Mouse (Mus musculus) ES-CJ7 (cell line): Measurements from ENCODE around the gene Hectd1.

Source experiments
- DNase-seq: peaks from one replicate; pipeline ENCODE4 v3.0.0; 2011; ENCODE audit warnings: low read depth, low spot score

Hectd1 gene

DNA sequence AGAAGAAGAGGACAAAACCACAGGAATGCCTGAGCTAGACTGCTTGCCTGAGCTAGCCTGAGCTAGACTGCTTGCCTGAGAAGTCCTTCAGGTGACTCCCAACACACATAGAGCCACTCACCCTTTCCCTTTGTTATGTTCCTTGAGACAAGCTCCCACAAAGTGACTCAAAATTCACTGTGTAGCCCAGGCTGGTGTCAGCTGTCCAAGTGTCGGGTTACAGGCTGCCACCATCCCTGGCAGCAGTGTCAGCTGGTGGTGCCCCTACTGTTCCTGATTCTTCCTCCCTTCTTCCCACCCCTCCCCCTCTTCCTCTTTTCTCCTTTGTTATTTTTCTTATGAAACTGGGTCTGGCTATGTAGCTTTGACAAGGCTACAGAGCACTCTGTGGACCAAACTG lies 125.5 kb downstream of the Hectd1 start:
- DNase-seq = peak; percentile 56

DNA sequence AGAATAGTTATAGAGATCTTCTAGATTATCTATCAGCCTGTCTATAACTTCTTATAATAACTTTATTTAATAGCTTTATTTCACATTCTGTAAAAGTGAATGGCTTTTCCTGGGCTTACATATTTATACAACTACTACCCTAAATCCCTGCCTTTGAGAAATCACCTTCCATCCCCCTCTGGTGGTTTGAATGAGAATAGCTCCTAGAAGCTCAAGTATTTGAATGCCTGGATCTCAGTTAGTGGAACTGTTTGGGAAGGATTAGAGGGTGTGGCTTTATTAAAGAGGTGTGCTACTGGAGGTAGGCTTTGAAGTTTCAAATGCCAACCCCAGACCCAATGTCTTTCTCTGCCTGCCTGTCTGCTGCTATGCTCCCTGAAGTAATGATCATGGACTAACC lies 127.6 kb downstream of the Hectd1 start:
- DNase-seq = peak; percentile 73

DNA sequence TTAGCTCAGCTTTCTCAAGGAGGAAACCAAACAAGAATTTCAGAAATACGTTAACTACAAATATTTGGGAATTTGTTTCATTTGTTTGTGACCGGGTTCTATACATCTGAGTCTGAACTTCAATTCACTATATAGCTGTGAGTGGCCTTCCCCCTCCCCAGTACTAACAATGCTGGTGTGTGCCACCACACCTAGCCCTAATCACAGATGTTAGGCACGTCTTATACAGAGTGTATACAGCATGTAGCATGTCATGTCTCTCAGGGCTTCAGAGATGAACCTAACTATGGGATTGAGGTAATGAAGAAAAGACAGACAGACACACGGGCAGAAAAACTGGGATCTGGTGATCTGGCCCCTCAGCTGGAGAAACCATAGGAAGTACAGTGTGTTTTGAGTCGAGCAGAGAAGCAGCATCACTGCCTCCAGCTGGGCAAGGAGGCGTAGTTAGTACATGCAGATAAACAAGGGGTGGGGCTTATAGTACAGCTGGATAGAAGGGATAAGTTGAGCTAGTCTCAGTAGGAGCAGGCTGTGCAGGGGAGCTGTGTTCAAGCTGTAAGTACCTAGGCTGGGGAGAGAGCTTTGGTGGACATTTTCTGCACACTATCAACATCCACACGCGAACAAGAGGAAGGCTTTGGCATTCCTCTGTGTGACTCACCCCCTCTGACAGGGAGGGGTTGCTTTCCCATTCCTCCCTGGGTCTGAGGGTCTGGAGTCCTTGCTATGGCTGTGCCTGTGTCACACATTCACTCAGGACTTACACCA lies 129.5 kb downstream of the Hectd1 start:
- DNase-seq = peak; percentile 36

DNA sequence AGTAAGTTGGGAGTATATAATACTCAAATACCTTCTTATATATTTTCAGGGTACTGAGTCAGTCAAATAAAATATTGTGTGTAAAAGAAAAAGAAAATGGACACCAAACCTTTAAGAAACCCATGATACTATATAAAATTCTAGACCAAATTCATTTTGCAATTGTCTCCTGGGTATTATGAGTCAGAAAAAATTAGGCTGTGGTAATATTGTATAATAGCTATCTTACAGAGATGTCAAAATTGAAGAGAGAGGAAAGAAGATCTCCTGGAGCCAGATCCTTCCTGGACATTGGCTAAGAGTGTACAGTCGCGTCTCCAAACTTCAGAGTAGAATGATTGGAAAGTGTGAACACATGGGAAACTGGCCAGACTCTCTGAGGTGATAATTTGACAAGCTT lies 133.2 kb downstream of the Hectd1 start:
- DNase-seq = no peak

DNA sequence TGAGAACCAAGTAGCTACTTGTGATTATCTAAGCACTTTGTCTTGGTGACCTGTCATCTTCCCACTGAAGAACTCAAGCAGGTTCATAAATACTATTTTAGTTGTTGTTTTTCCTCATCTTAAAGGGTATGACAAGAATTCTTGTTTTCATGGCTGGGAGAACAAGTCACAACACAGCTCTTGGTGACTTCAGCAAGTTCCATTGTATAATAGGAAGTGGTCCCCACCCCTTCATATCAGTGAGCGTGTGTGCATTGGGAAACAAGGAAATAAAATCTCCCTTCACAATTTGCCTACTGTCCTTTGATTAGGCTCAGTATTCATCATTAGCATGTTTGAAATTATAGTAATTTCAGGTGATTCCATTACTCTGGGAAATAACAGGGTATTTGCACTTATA lies 134.4 kb downstream of the Hectd1 start:
- DNase-seq = no peak

DNA sequence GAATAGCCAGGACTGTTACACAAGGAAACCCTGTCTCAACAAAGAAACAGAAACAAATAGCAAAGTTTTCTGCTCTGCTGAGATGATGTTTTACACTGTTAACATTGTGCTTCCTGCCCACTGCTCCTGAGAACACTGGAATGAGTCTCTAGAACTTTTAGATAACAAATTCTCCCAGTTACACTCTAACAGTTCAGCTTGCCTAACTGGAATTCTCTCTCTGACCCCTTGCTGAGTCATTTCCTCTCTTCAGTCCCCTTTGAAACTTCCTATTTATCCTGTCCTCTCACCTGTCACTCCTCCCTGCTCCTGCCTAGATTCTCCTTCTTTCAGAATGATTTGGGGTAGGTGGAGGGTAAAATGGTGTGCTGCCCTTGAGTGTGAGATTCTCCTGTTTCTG lies 135.2 kb downstream of the Hectd1 start:
- DNase-seq = peak; percentile 36
